Mouse (Mus musculus) liver, embryonic 11.5 days (tissue): ENCODE measurements around the gene Tiprl. TPM values are rescaled to one million over a fixed set of nuclear protein-coding genes. Genes with fewer than 3 reads are reported as not detected.

Experiments used
- ATAC-seq: fragments of 200-750 bp; cut with Nextera tagmentation; replicated peaks from 2 replicates; pipeline ENCODE4 v1.8.0; 2017; ENCODE audit warnings: moderate number of reproducible peaks, mild to moderate bottlenecking, moderate TSS enrichment, moderate library complexity; ENCODE audit not compliant: low FRiP score
- DNase-seq: peaks from one replicate; pipeline ENCODE4 v3.0.0-alpha.2; 2017; ENCODE audit warnings: low spot score
- H3K27ac ChIP-seq: fragments of 300-500 bp; sonication (generic); 2 replicates; pipeline ENCODE4 v1.5.1; 2014; ENCODE audit warnings: mild to moderate bottlenecking, low read depth, low read length, control low read depth
- H3K27me3 ChIP-seq: fragments of 300-500 bp; sonication (generic); replicated peaks from 2 replicates; pipeline ENCODE4 v1.6.1; 2014; ENCODE audit warnings: low read length, mixed read lengths; ENCODE audit not compliant: control insufficient read depth, insufficient read depth
- H3K36me3 ChIP-seq: fragments of 300-500 bp; sonication (generic); 2 replicates; pipeline ENCODE4 v1.6.1; 2014; ENCODE audit warnings: mild to moderate bottlenecking, low read length, moderate library complexity, mixed read lengths; ENCODE audit not compliant: control insufficient read depth, insufficient read depth
- H3K4me1 ChIP-seq: fragments of 300-500 bp; sonication (generic); replicated peaks from 2 replicates; pipeline ENCODE4 v1.6.1; 2014; ENCODE audit warnings: low read length, mixed read lengths; ENCODE audit not compliant: control insufficient read depth, insufficient read depth
- H3K4me2 ChIP-seq: fragments of 300-500 bp; sonication (generic); 2 replicates; pipeline ENCODE4 v1.6.1; 2014; ENCODE audit warnings: mild to moderate bottlenecking, control low read depth, moderate library complexity
- H3K4me3 ChIP-seq: fragments of 300-500 bp; sonication (generic); 2 replicates; pipeline ENCODE4 v1.5.1; 2014; ENCODE audit warnings: low read depth, low read length, control low read depth
- H3K9ac ChIP-seq: fragments of 300-500 bp; sonication (generic); 2 replicates; pipeline ENCODE4 v1.6.1; 2014; ENCODE audit warnings: low read depth, low read length, control low read depth
- H3K9me3 ChIP-seq: fragments of 300-500 bp; sonication (generic); 2 replicates; pipeline ENCODE4 v1.6.1; 2016; ENCODE audit warnings: low read length, inconsistent platforms, mixed read lengths; ENCODE audit not compliant: control insufficient read depth
- WGBS: fragments of 180-500 bp; shearing (Covaris S2); extraction: QIAGEN DNeasy Blood & Tissue Kit; methylation state at CpG from one replicate; pipeline ENCODE4 v1.1.7; 2014; 5-methylcytosine and 5-hydroxymethylcytosine counted together
- polyA plus RNA-seq: library from polyadenylated mRNA; unstranded; fragments of >200 nt; fragmentation: Nextera tagmentation; extraction: Ambion mirVana; gene quantifications from 2 replicates; pipeline ENCODE4 v1.2.1, GENCODE M21; 2014

Gene Tiprl
- polyA plus RNA-seq, 1 experiment from 2014 or later = 73.0 TPM

- no peak overlapping the region for H3K9ac ChIP-seq
- ATAC-seq (no peak), DNase-seq (no peak)
- WGBS = 81% methylated on average over 5 of the region's 5 CpGs
- no peak overlapping the region for H3K4me3 ChIP-seq
- no peaks in the 10 kb centered on the region for H3K9me3 ChIP-seq
- H3K27me3 ChIP-seq = no peaks in the 10 kb centered on the region
- H3K4me1 ChIP-seq = no peaks in the 10 kb centered on the region
- no peak overlapping the region for H3K4me2 ChIP-seq
- peaks cover 8% of the 10 kb centered on the region for H3K36me3 ChIP-seq
- no peak overlapping the region for H3K27ac ChIP-seq
Observed at GRCm38 (mm10) chr1:165179321-165179720, 57.5 kb downstream of the Tiprl start.

GRCm38 (mm10) chr1:165178075-165178474 is 58.7 kb downstream of the Tiprl start:
- Histone ChIP-seq H3K4me3 (no peak overlapping the region), H3K27ac (no peak overlapping the region), H3K4me1 (no peaks in the 10 kb centered on the region), H3K36me3 (peaks cover 6% of the 10 kb centered on the region), H3K9ac (no peak overlapping the region), H3K9me3 (no peaks in the 10 kb centered on the region), H3K27me3 (no peaks in the 10 kb centered on the region), H3K4me2 (no peak overlapping the region)
- WGBS = 83% methylated on average over 6 of the region's 6 CpGs
- DNase-seq (no peak), ATAC-seq (no peak)

DNA sequence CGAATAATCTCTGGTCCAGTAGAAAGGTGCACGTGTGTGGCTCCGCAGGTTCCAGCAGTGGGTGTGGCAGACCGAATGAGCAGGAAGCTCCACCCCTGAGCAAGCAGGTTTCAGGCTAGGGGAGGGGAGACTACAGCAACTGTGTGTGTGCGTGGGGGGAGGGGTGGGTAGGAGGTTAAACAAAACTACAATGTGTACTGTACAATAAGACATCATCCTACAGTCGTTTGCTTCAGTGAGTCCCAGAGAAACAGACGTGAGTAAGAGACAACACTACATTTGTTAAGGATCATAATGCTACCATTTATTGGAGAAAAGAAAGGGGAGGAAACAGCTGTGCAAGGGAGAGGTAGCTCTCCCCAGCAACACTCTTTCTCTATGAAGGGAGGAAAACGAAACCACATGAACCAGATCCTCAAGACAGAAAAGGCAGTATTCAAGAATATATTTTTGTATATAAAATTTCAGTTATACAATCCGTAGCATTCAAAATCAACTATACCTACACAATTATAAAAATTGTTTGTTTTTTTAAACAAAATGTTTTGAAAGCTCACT is 62.7 kb downstream of the Tiprl start:
- 72% methylated on average over 6 of the region's 9 CpGs for WGBS
- DNase-seq (no peak), ATAC-seq (0 out of 2 replicates have a peak, but pooled peaks have one; percentile 29)
- peaks cover 4% of the 10 kb centered on the region for H3K36me3 ChIP-seq
- H3K4me2 ChIP-seq = no peak overlapping the region
- no peaks in the 10 kb centered on the region for H3K9me3 ChIP-seq
- no peak overlapping the region for H3K4me3 ChIP-seq
- H3K4me1 ChIP-seq = no peaks in the 10 kb centered on the region
- H3K9ac ChIP-seq = no peak overlapping the region
- H3K27me3 ChIP-seq = no peaks in the 10 kb centered on the region
- H3K27ac ChIP-seq = no peak overlapping the region

DNA sequence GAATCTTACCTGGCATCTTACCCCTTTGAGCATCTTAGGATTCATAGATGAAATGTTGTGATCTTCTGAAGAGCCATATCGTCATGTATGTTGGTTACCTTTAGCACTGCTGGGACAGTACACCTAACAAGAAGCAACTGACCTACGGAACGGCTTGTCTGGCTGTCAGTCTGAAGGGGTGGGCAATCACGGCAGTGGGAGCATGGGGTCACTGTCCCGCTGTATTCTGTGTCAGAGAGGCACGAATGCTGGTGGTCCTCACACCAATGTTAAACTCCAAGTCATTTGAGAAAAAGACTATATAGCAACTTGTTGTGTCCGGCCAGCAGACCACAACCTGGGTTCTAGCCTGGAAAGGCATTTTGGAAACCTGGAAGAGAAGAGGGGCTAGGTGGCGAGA is 65.5 kb downstream of the Tiprl start:
- no peak overlapping the region for H3K4me3 ChIP-seq
- no peaks in the 10 kb centered on the region for H3K9me3 ChIP-seq
- no peak overlapping the region for H3K27ac ChIP-seq
- H3K27me3 ChIP-seq = no peaks in the 10 kb centered on the region
- no peaks in the 10 kb centered on the region for H3K4me1 ChIP-seq
- no peak overlapping the region for H3K9ac ChIP-seq
- H3K4me2 ChIP-seq = no peak overlapping the region
- 88% methylated on average over 7 of the region's 8 CpGs for WGBS
- no peaks in the 10 kb centered on the region for H3K36me3 ChIP-seq
- ATAC-seq = no peak
- no peak for DNase-seq

GRCm38 (mm10) chr1:165170157-165170556 is 66.6 kb downstream of the Tiprl start:
- no peak overlapping the region for H3K9ac ChIP-seq
- H3K4me1 ChIP-seq = no peaks in the 10 kb centered on the region
- no peak overlapping the region for H3K4me3 ChIP-seq
- DNase-seq = no peak
- H3K27ac ChIP-seq = no peak overlapping the region
- WGBS = 50% methylated on average over 5 of the region's 5 CpGs
- no peaks in the 10 kb centered on the region for H3K36me3 ChIP-seq
- ATAC-seq = no peak
- H3K9me3 ChIP-seq = no peaks in the 10 kb centered on the region; the same call in 1 of the 2 replicates
- H3K4me2 ChIP-seq = no peak overlapping the region
- H3K27me3 ChIP-seq = no peaks in the 10 kb centered on the region

GRCm38 (mm10) chr1:165169462-165169861 is 67.3 kb downstream of the Tiprl start:
- ATAC-seq = no peak
- Histone ChIP-seq H3K9me3 (no peaks in the 10 kb centered on the region; the same call in 1 of the 2 replicates), H3K36me3 (no peaks in the 10 kb centered on the region), H3K27ac (no peak overlapping the region), H3K9ac (no peak overlapping the region), H3K4me3 (no peak overlapping the region), H3K4me2 (no peak overlapping the region), H3K27me3 (no peaks in the 10 kb centered on the region), H3K4me1 (no peaks in the 10 kb centered on the region)
- DNase-seq = no peak
- WGBS = 80% methylated on average over 3 of the region's 3 CpGs

DNA sequence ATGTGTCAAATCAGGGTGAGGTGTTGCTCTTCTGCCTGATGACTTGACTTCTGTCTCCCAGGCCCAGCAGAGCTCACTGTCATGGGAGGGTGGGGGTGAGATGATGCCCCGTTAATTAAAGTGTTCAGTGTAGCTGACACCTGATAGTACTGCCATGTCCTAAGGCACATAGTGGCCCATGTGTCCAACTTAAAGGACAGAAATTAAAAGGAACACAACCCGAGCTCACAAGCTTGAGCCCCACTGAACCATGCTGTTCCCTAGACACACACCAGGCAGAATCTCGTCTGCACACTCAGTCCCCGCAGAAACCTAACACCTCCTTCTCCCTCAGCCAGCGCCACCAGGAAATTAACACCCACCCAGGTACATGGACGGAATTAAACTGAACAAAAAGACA is 71.9 kb downstream of the Tiprl start:
- Histone ChIP-seq H3K27me3 (no peaks in the 10 kb centered on the region), H3K4me1 (no peaks in the 10 kb centered on the region), H3K9me3 (no peaks in the 10 kb centered on the region; the same call in 1 of the 2 replicates), H3K9ac (no peak overlapping the region), H3K4me3 (no peak overlapping the region), H3K27ac (no peak overlapping the region), H3K4me2 (no peak overlapping the region), H3K36me3 (no peaks in the 10 kb centered on the region)
- 86% methylated on average over 6 of the region's 6 CpGs for WGBS
- ATAC-seq (no peak; the same call in 1 of the 2 replicates), DNase-seq (no peak)

Other genes starting within 250 kb of the Tiprl start
- gene Tbx19, start 76.2 kb downstream of the Tiprl start, polyA plus RNA-seq = 0.18 TPM in 1 of 2 replicates, not detected in the other
- 14.0 and 14.1 TPM in 2 replicates for gene Sft2d2, start 42.6 kb downstream of the Tiprl start, polyA plus RNA-seq
- gene Gpr161, start 58.8 kb upstream of the Tiprl start, polyA plus RNA-seq = 0.48 and 0.58 TPM in 2 replicates
- 15.9 and 18.0 TPM in 2 replicates for gene Dcaf6, start 223.5 kb upstream of the Tiprl start, polyA plus RNA-seq
- gene Mpc2, start 223.6 kb upstream of the Tiprl start, polyA plus RNA-seq = 187 and 198 TPM in 2 replicates
- gene Adcy10, start 248.2 kb upstream of the Tiprl start, polyA plus RNA-seq = 0.04 and 0.23 TPM in 2 replicates